ENCODE assay signal across 8 mouse cellular contexts in the genomic region with DNA sequence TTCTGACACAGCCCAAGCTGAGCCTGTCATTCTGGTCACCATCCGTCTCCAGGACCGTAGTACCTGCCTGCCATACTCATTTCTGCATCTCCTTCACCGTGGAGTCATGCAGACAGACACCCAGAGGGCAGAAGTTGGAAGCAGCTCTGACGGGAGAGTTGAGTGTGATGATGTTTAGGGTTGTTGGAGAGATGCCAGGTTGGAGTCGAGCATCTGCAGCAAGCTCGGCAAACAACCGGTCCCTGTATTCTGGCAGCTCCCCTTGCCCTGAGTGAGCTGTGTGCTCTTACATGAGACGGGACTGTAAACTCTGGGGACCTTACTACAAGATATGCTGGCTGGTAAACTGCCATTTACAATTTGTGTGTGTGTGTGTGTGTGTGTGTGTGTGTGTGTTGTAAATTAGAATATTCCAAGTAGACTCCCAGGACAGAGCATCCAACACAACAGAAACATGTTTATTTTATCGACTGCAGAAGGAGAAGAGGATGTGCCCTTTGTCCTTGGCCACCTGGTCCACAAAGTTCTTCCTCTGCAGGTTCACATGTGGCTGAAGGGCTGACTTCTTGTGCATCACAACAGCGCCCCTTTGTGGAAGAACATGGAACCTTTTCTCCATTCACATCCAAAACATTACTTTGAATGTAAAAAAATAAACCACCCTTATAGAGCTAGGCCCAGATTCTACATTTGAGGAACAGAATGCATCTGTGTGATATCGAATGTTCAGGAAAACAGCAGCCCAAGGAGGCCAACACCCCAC. TPM values are rescaled to one million over a fixed set of nuclear protein-coding genes. Genes with fewer than 3 reads are reported as not detected.
A peak's percentile ranks its signal among the peaks of the same experiment; 100 is the strongest.
DNase-seq lines count a peak whose midpoint lies in the region; ATAC-seq and TF ChIP-seq lines count a peak whose summit lies in the region.

No protein-coding gene starts in this region.

- 56% methylated on average over 11 of the region's 11 CpGs for WGBS in heart, embryonic 11.5 days (ENCODE audit: insufficient replicate concordance)
- WGBS in liver, embryonic 13.5 days (ENCODE audit: insufficient replicate concordance): 61% methylated on average over 11 of the region's 11 CpGs

- H3K4me2 ChIP-seq in heart, embryonic 11.5 days: no peak overlapping the region
- H3K4me2 ChIP-seq in liver, embryonic 13.5 days: no peak overlapping the region

- no peaks in the 10 kb centered on the region for H3K9me3 ChIP-seq in heart, embryonic 11.5 days (replicated peaks; ENCODE audit: control insufficient read depth, low read length)
- no peaks in the 10 kb centered on the region for H3K9me3 ChIP-seq in liver, embryonic 13.5 days (replicated peaks)

- H3K4me1 ChIP-seq in heart, embryonic 11.5 days (ENCODE audit: control insufficient read depth, insufficient read depth, low read length): peaks cover 5% of the 10 kb centered on the region
- peaks cover 8% of the 10 kb centered on the region for H3K4me1 ChIP-seq in testis, adult 2 months (ENCODE audit: control insufficient read depth, insufficient read depth, low read length)
- H3K4me1 ChIP-seq in liver, embryonic 13.5 days (replicated peaks): peaks cover 24% of the 10 kb centered on the region

- ATAC-seq in heart, embryonic 11.5 days (replicated peaks; ENCODE audit: insufficient number of reproducible peaks, low FRiP score, low TSS enrichment): no peak
- no peak for ATAC-seq in liver, embryonic 13.5 days (ENCODE audit: low read depth)

- H3K4me3 ChIP-seq in heart, embryonic 11.5 days (ENCODE audit: low read depth, low read length): no peak overlapping the region
- H3K4me3 ChIP-seq in testis, adult 2 months (ENCODE audit: control insufficient read depth, low read depth, low read length): no peak overlapping the region
- H3K4me3 ChIP-seq in liver, embryonic 13.5 days (replicated peaks): no peak overlapping the region

- H3K27ac ChIP-seq in heart, embryonic 11.5 days (ENCODE audit: low read depth, low read length): no peak overlapping the region
- no peak overlapping the region for H3K27ac ChIP-seq in testis, adult 2 months (ENCODE audit: control insufficient read depth, insufficient read depth, low read depth, low read length)
- H3K27ac ChIP-seq in liver, embryonic 13.5 days: peak overlapping the region; percentile 29; the same call in 1 of the 2 replicates

- intact Hi-C loops in heart, postnatal 10 days (cut with DNase I): loop anchor here (2.0 to 5.0 kb wide), 2 partner anchors 139 to 185 kb away; partner anchors contain the start of gene Sectm1b
- intact Hi-C loops in heart, postnatal 25 days (cut with DNase I): loop anchor here (5.0 kb wide), 2 partner anchors 139 to 184 kb away; partner anchors contain the start of gene Sectm1b

- peak; percentile 37 to 62 for DNase-seq in heart, postnatal 10 days
- DNase-seq in testis, postnatal 14 days (ENCODE audit: low spot score): no peak
- DNase-seq in cerebellum, postnatal 36 days: peak; percentile 21 to 45
- DNase-seq in liver, embryonic 13.5 days: peak; percentile 9
- DNase-seq in yolk sac, embryonic 10.5 days (ENCODE audit: low spot score): peak; percentile 22
- DNase-seq in heart, postnatal 25 days (ENCODE audit: low spot score): no peak

- no peaks in the 10 kb centered on the region for H3K36me3 ChIP-seq in heart, embryonic 11.5 days (ENCODE audit: control insufficient read depth, insufficient read depth, low read length)
- H3K36me3 ChIP-seq in testis, adult 2 months (ENCODE audit: control insufficient read depth, insufficient read depth, low read length): no peaks in the 10 kb centered on the region
- H3K36me3 ChIP-seq in liver, embryonic 13.5 days: no peaks in the 10 kb centered on the region

- no peak overlapping the region for H3K9ac ChIP-seq in heart, embryonic 11.5 days (ENCODE audit: low read depth, low read length)
- no peak overlapping the region for H3K9ac ChIP-seq in liver, embryonic 13.5 days

- no peak for TF ChIP-seq POLR2A in testis, adult 2 months (IDR thresholded peaks at IDR 0.05; ENCODE audit: control insufficient read depth, low read depth, low read length)

- no peaks in the 10 kb centered on the region for H3K27me3 ChIP-seq in heart, embryonic 11.5 days (ENCODE audit: control insufficient read depth, insufficient read depth, low read length)
- H3K27me3 ChIP-seq in testis, adult 2 months (ENCODE audit: control insufficient read depth, insufficient read depth, low read length): no peaks in the 10 kb centered on the region
- no peaks in the 10 kb centered on the region for H3K27me3 ChIP-seq in liver, embryonic 13.5 days

- TF ChIP-seq CTCF in testis, adult 2 months (IDR thresholded peaks at IDR 0.05; ENCODE audit: control insufficient read depth, insufficient read depth, insufficient replicate concordance, low read depth, low read length): peak; percentile 42; the same call in 1 of the 2 replicates

RNA-seq across cellular contexts. Expression of gene Hexdc, which starts 2.6 kb away (rescaled TPM):
- 10 to 100 TPM; 12.7 to 15.1 TPM for total RNA-seq in heart, postnatal 10 days (2021)
- 6.2 and 7.9 TPM in 2 replicates for polyA plus RNA-seq in heart, embryonic 11.5 days (2014; fragmentation: Nextera tagmentation; extraction: Ambion mirVana)
- polyA plus RNA-seq in testis, adult 2 months (2012; rRNA removed): 5.2 and 6.0 TPM in 2 replicates
- 2.2 and 2.4 TPM in 2 replicates for polyA plus RNA-seq in liver, embryonic 13.5 days (2015; fragmentation: Nextera tagmentation; extraction: Ambion mirVana)
- total RNA-seq in heart, postnatal 25 days (2021): 10 to 100 TPM; 10.2 to 11.0 TPM

RNA-seq across cellular contexts. Expression of gene Ogfod3, which starts 2.9 kb away (rescaled TPM):
- total RNA-seq in heart, postnatal 10 days (2021): 10 to 100 TPM; 18.3 to 19.4 TPM
- 25.3 and 29.9 TPM in 2 replicates for polyA plus RNA-seq in heart, embryonic 11.5 days (2014; fragmentation: Nextera tagmentation; extraction: Ambion mirVana)
- 2.7 and 3.1 TPM in 2 replicates for polyA plus RNA-seq in testis, adult 2 months (2012; rRNA removed)
- polyA plus RNA-seq in liver, embryonic 13.5 days (2015; fragmentation: Nextera tagmentation; extraction: Ambion mirVana): 14.7 and 14.9 TPM in 2 replicates
- total RNA-seq in heart, postnatal 25 days (2021): 10 to 100 TPM; 14.5 to 14.6 TPM

RNA-seq across cellular contexts. Expression of gene Cybc1, which starts 27.5 kb away (rescaled TPM):
- 10 to 100 TPM in 1 of 2 experiments, 1 to 10 TPM in 1; 9.3 to 12.6 TPM for total RNA-seq in heart, postnatal 10 days (2021)
- polyA plus RNA-seq in heart, embryonic 11.5 days (2014; fragmentation: Nextera tagmentation; extraction: Ambion mirVana): 20.5 and 21.7 TPM in 2 replicates
- polyA plus RNA-seq in testis, adult 2 months (2012; rRNA removed): 7.8 and 8.7 TPM in 2 replicates
- polyA plus RNA-seq in liver, embryonic 13.5 days (2015; fragmentation: Nextera tagmentation; extraction: Ambion mirVana): 20.0 and 21.0 TPM in 2 replicates
- 1 to 10 TPM; 7.8 to 9.5 TPM for total RNA-seq in heart, postnatal 25 days (2021)

RNA-seq across cellular contexts. Expression of gene Narf, which starts 35.4 kb away (rescaled TPM):
- total RNA-seq in heart, postnatal 10 days (2021): 10 to 100 TPM; 75.8 to 93.3 TPM
- 51.3 and 61.0 TPM in 2 replicates for polyA plus RNA-seq in heart, embryonic 11.5 days (2014; fragmentation: Nextera tagmentation; extraction: Ambion mirVana)
- polyA plus RNA-seq in testis, adult 2 months (2012; rRNA removed): 8.2 and 8.9 TPM in 2 replicates
- 101 and 117 TPM in 2 replicates for polyA plus RNA-seq in liver, embryonic 13.5 days (2015; fragmentation: Nextera tagmentation; extraction: Ambion mirVana)
- 100 to 1,000 TPM in 1 of 2 experiments, 10 to 100 TPM in 1; 97.7 to 123 TPM for total RNA-seq in heart, postnatal 25 days (2021)

RNA-seq across cellular contexts. Expression of gene Uts2r, which starts 41.5 kb away (rescaled TPM):
- total RNA-seq in heart, postnatal 10 days (2021): under 1 TPM; 0.24 to 0.35 TPM
- polyA plus RNA-seq in heart, embryonic 11.5 days (2014; fragmentation: Nextera tagmentation; extraction: Ambion mirVana): not detected in 2 replicates
- polyA plus RNA-seq in testis, adult 2 months (2012; rRNA removed): 0.31 and 0.35 TPM in 2 replicates
- not detected in 2 replicates for polyA plus RNA-seq in liver, embryonic 13.5 days (2015; fragmentation: Nextera tagmentation; extraction: Ambion mirVana)
- under 1 TPM; 0.34 to 0.81 TPM for total RNA-seq in heart, postnatal 25 days (2021)

Comparison
In these comparisons a context has a peak if more than half of its experiments do, and no peak if none do; other contexts are left out.
1. DNase-seq: peak in heart, postnatal 10 days (2 of 2), cerebellum, postnatal 36 days (2 of 2), liver, embryonic 13.5 days (single experiment) and yolk sac, embryonic 10.5 days (single experiment); none in testis, postnatal 14 days (single experiment) and heart, postnatal 25 days (single experiment).